Mouse (Mus musculus) forebrain, embryonic 11.5 days (tissue): ENCODE measurements around the gene Zdhhc1. TPM values are rescaled to one million over a fixed set of nuclear protein-coding genes. Genes with fewer than 3 reads are reported as not detected.

Source experiments
- ATAC-seq: fragments of 200-750 bp; cut with Nextera tagmentation; replicated peaks from 2 replicates; pipeline ENCODE4 v1.8.0; 2017; ENCODE audit warnings: moderate TSS enrichment; ENCODE audit not compliant: low FRiP score
- DNase-seq: peaks from one replicate; pipeline ENCODE4 v3.0.0-alpha.2; 2017; ENCODE audit warnings: low spot score
- H3K27ac ChIP-seq: fragments of 300-500 bp; sonication (generic); 2 replicates; pipeline ENCODE4 v1.5.1; 2014; ENCODE audit warnings: low read depth, low read length
- H3K27me3 ChIP-seq: fragments of 300-500 bp; sonication (generic); 2 replicates; pipeline ENCODE4 v1.6.1; 2014; ENCODE audit warnings: mild to moderate bottlenecking, low read length, mixed read lengths; ENCODE audit not compliant: control insufficient read depth, insufficient read depth
- H3K36me3 ChIP-seq: fragments of 300-500 bp; sonication (generic); 2 replicates; pipeline ENCODE4 v1.6.1; 2014; ENCODE audit warnings: mild to moderate bottlenecking, low read length, moderate library complexity, mixed read lengths; ENCODE audit not compliant: control insufficient read depth, insufficient read depth
- H3K4me1 ChIP-seq: fragments of 300-500 bp; sonication (generic); replicated peaks from 2 replicates; pipeline ENCODE4 v1.6.1; 2014; ENCODE audit warnings: low read length, mixed read lengths; ENCODE audit not compliant: control insufficient read depth, insufficient read depth
- H3K4me2 ChIP-seq: fragments of 300-500 bp; sonication (generic); 2 replicates; pipeline ENCODE4 v1.6.1; 2014; ENCODE audit warnings: low read depth, mild to moderate bottlenecking, low read length, moderate library complexity, mixed read lengths; ENCODE audit not compliant: severe bottlenecking
- H3K4me3 ChIP-seq: fragments of 300-500 bp; sonication (generic); 2 replicates; pipeline ENCODE4 v1.5.1; 2014; ENCODE audit warnings: low read depth, low read length
- H3K9ac ChIP-seq: fragments of 300-500 bp; sonication (generic); 2 replicates; pipeline ENCODE4 v1.6.1; 2014; ENCODE audit warnings: low read length
- H3K9me3 ChIP-seq: fragments of 300-500 bp; sonication (generic); 2 replicates; pipeline ENCODE4 v1.6.1; 2016; ENCODE audit warnings: low read length, mixed read lengths; ENCODE audit not compliant: control insufficient read depth
- WGBS: fragments of 180-500 bp; shearing (Covaris S2); extraction: QIAGEN DNeasy Blood & Tissue Kit; methylation state at CpG from one replicate; pipeline ENCODE4 v1.1.7; 2014; 5-methylcytosine and 5-hydroxymethylcytosine counted together
- polyA plus RNA-seq: library from polyadenylated mRNA; unstranded; fragments of >200 nt; fragmentation: Nextera tagmentation; extraction: Ambion mirVana; gene quantifications from 2 replicates; pipeline ENCODE4 v1.2.1, GENCODE M21; 2014

The Zdhhc1 gene
- polyA plus RNA-seq, 1 experiment from 2014 or later = 24.6 TPM

DNA sequence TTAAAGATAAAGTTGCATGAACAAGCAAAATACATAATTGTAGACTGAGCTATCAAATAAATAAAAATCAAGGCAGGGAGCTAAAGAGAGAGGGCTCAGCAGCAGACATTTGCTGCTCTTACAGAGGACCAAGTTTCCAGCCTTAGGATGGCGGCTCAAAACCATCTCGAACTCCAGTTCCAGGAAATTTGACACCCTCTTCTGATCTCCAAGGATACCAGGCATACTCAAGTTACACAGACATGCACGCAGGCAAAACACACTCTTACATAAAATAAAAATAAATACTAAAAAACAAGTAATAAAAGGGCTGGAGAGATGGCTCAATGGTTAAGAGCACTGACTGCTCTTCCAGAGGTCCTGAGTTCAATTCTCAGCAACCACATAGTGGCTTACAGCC, 3.2 kb downstream of the Zdhhc1 start:
- no peaks in the 10 kb centered on the region for H3K36me3 ChIP-seq
- 58% methylated on average over 3 of the region's 3 CpGs for WGBS
- ATAC-seq = no peak

DNA sequence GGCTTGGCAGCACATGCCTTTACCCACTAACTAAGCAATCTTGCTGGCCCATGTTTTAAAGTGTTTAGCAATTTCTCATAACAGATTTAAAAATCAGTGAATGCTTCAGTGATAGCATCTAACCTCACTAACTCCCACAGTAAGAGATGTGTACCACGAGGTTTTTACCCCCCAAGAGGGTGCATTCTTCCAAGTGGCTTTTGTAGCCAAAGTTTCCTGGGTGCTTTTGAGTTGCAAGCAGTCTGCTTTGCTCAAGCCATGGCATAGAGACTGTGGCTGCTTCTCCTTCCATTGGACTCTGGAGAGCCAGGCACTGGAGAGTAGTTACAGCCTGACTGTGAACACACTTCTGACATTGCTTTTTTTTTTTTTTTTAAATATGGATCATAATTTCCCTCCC, 7.4 kb downstream of the Zdhhc1 start:
- Histone ChIP-seq H3K4me1 (peaks cover 4% of the 10 kb centered on the region; the same call in 1 of the 2 replicates), H3K9me3 (no peaks in the 10 kb centered on the region), H3K27me3 (no peaks in the 10 kb centered on the region), H3K9ac (no peak overlapping the region), H3K27ac (no peak overlapping the region), H3K36me3 (no peaks in the 10 kb centered on the region), H3K4me3 (no peak overlapping the region), H3K4me2 (no peak overlapping the region)
- no peak for DNase-seq
- ATAC-seq = no peak
- WGBS = 47% methylated on average over 1 of the region's 1 CpGs

More for the DNA sequence above, 3.2 kb downstream of the Zdhhc1 start:
- Histone ChIP-seq H3K9me3 (no peaks in the 10 kb centered on the region), H3K4me2 (no peak overlapping the region), H3K9ac (no peak overlapping the region), H3K27me3 (no peaks in the 10 kb centered on the region), H3K27ac (no peak overlapping the region), H3K4me1 (peaks cover 6% of the 10 kb centered on the region), H3K4me3 (no peak overlapping the region)
- no peak for DNase-seq

DNA sequence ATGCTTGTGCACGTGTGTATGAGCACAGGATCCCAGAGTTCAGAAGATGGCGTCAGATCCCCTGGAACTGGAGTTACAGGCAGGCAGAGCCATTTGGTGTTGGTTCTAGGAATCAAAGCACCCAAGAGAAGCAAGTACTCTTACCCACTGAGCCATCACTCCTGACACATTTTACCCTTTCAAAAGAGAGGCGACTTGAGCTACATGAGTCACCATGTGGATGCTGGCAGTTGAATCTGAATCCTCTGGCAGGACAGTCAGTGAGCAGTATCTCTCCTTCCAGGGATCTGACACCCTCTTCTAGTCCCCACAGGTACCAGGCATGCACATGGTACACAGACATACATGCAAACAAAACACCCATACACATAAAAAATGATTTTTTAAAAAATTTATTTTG, 8.6 kb downstream of the Zdhhc1 start:
- no peak overlapping the region for H3K9ac ChIP-seq
- H3K27me3 ChIP-seq = no peaks in the 10 kb centered on the region
- DNase-seq (no peak), ATAC-seq (no peak)
- H3K4me3 ChIP-seq = no peak overlapping the region
- H3K4me1 ChIP-seq = peaks cover 6% of the 10 kb centered on the region; the same call in 1 of the 2 replicates
- no peak overlapping the region for H3K4me2 ChIP-seq
- WGBS = 73% methylated on average over 3 of the region's 3 CpGs
- no peak overlapping the region for H3K27ac ChIP-seq
- H3K36me3 ChIP-seq = no peaks in the 10 kb centered on the region
- no peaks in the 10 kb centered on the region for H3K9me3 ChIP-seq

DNA sequence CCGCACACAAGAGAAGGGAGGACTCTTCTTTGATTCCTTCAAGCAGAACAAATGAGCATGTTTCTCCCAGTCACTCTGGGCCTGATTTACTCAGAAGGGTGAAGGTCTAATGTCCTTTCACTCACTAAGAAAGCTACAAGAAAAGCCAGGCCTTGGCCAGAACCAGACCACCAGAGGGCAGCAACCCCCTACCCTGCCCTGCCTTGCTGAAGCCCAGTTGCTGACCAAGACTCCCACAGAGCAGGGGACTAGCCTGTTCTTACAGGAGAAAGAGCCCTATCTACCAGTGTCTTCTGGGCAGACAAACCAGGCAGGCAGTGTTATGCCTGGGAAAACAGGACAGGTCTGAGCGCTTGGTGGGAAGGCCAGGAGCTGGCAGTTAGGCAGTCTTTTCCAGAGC, 12.3 kb downstream of the Zdhhc1 start:
- 27% methylated on average over 2 of the region's 2 CpGs for WGBS
- H3K4me1 ChIP-seq = peaks cover 6% of the 10 kb centered on the region; the same call in 1 of the 2 replicates
- no peaks in the 10 kb centered on the region for H3K9me3 ChIP-seq

DNA sequence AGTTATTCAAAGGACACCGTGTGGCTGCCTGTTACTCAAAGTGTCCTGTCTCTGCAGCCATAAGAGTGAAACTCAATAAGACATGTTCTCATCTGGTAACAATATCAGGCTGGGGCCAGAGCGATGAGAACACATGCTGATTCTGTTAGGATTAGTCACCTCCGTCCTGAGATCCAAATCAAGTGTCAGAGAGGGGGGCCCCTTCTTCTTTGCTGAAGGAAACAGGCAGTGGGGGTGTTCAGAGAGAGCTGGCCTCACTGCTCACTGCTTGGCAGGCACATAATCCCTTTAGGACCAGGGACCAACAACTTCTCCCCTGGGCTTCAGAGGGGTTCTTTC, 12.7 kb downstream of the Zdhhc1 start:
- Histone ChIP-seq H3K27me3 (no peaks in the 10 kb centered on the region), H3K4me3 (no peak overlapping the region), H3K27ac (no peak overlapping the region), H3K4me2 (no peak overlapping the region), H3K9me3 (no peaks in the 10 kb centered on the region), H3K9ac (no peak overlapping the region), H3K36me3 (no peaks in the 10 kb centered on the region), H3K4me1 (peaks cover 6% of the 10 kb centered on the region; the same call in 1 of the 2 replicates)
- ATAC-seq = 0 out of 2 replicates have a peak, but pooled peaks have one; percentile 16
- 26% methylated on average over 3 of the region's 3 CpGs for WGBS
- DNase-seq = no peak

More for the DNA sequence above, 12.3 kb downstream of the Zdhhc1 start:
- Histone ChIP-seq H3K9ac (no peak overlapping the region), H3K27me3 (no peaks in the 10 kb centered on the region), H3K4me3 (no peak overlapping the region), H3K27ac (no peak overlapping the region), H3K4me2 (no peak overlapping the region), H3K36me3 (no peaks in the 10 kb centered on the region)
- DNase-seq (peak; percentile 83), ATAC-seq (0 out of 2 replicates have a peak, but pooled peaks have one; percentile 57)

DNA sequence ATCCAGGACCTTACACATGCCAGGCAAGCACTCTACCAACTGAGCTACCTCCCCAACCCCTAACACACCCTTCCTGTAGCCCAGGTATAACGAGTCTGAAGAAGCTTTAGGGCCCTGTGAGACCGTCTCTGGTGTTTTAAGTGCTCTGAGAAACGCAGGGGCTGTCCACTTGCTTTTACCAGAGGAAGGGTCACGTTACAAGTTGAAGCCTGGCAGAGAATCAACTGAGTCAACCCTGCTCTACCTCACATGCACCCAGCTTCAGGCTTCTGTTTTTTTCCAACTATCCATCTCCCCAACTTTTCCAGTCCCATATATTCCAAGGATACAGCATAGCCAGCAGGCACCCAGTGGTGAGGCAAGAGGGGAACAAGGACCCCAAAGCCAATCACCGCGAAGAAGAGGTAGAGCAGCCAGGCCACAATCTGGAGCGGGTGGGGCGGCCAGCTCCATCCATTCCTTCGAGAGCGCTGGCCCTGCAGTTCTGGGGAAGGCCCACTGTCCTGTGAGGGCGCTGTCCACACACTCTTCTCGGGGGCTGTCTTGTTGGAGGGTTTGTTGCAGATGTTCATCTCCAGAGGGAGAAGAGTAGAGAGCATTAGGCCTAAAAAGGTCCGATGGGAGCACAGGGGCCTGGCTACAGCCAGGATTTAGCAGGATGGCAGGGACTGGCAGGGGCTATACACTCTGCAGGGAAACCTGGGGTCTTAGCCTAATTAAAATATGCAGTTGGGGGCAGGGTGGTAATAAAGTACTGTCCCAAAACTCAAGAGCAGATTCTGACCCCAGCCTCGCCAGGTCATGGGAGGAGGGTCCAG, 13.3 kb downstream of the Zdhhc1 start:
- peak; percentile 69 for ATAC-seq
- no peak overlapping the region for H3K4me3 ChIP-seq

DNA sequence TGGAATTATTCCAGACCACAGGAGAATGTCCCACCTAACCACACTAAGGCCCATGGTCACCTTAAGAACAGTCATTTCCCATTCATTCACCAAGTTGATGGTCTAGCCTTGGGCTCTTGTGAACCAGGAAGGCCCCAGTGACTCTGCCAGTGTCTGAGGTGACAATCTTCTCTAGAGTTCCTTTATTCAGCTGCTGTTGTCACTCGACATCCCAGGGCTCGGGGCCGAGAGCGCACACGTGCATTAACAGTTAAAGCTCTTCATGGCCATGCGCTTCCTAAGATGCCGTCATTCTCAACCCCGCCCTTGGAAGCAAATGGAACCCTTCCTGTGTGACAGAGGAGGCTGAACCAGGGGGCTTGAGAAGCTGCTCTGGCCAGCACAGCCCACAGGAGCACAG, 14.6 kb downstream of the Zdhhc1 start:
- no peak for ATAC-seq
- no peak overlapping the region for H3K9ac ChIP-seq
- no peak overlapping the region for H3K4me3 ChIP-seq
- DNase-seq = no peak
- no peak overlapping the region for H3K27ac ChIP-seq
- no peak overlapping the region for H3K4me2 ChIP-seq
- no peaks in the 10 kb centered on the region for H3K27me3 ChIP-seq
- WGBS = 86% methylated on average over 8 of the region's 8 CpGs
- H3K4me1 ChIP-seq = peaks cover 6% of the 10 kb centered on the region; the same call in 1 of the 2 replicates
- H3K9me3 ChIP-seq = no peaks in the 10 kb centered on the region
- H3K36me3 ChIP-seq = no peaks in the 10 kb centered on the region

More for the DNA sequence above, 13.3 kb downstream of the Zdhhc1 start:
- Histone ChIP-seq H3K9me3 (no peaks in the 10 kb centered on the region), H3K27me3 (no peaks in the 10 kb centered on the region), H3K4me2 (no peak overlapping the region), H3K36me3 (no peaks in the 10 kb centered on the region), H3K27ac (no peak overlapping the region), H3K9ac (no peak overlapping the region), H3K4me1 (peaks cover 6% of the 10 kb centered on the region; the same call in 1 of the 2 replicates)
- 33% methylated on average over 14 of the region's 14 CpGs for WGBS
- peak; percentile 76 for DNase-seq

DNA sequence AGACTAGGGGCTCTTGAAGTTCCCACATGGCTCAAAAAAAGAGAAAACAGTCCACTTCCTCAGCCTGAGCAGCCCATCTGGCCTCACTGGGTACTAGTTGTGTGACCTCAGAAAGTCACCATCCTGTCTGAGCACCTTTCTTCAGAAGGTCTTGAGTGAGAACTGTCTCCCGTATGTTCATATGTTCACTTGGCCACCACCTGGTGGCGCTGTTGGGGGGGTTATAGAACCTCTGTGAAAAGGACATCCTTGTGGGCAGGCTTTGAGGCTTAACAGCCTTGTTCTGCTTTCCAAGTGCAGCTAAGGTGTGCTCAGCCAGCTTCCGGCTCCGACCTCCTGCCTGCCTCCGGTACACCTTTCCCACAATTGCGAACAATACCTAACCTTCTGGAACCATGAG, 15.2 kb downstream of the Zdhhc1 start:
- no peaks in the 10 kb centered on the region for H3K9me3 ChIP-seq
- H3K27me3 ChIP-seq = no peaks in the 10 kb centered on the region
- ATAC-seq (no peak), DNase-seq (peak; percentile 75)
- WGBS = 65% methylated on average over 6 of the region's 6 CpGs
- H3K4me1 ChIP-seq = peaks cover 8% of the 10 kb centered on the region; the same call in 1 of the 2 replicates
- H3K4me3 ChIP-seq = no peak overlapping the region
- H3K36me3 ChIP-seq = no peaks in the 10 kb centered on the region
- H3K27ac ChIP-seq = no peak overlapping the region
- H3K9ac ChIP-seq = no peak overlapping the region
- no peak overlapping the region for H3K4me2 ChIP-seq

DNA sequence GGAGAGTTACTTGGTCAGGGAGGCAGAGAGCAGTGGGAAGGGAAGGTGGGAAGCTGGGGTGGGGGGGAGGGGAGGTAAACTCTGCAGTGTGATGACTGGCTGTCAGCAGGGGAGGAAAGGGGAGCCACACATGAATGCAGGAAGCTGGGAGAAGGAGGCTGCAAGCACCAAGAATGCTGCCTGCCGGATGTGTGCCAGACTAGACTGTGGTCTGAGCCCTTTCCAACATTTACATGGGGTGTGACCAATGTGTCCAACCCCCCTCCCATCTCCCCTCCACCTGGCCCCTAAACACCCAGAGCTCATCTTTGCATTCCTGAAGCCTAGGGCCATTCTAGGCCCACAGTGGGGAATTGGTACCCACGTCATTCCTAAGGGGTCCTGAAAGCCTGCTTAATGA, 15.7 kb downstream of the Zdhhc1 start:
- H3K4me2 ChIP-seq = no peak overlapping the region
- no peak for ATAC-seq
- no peak for DNase-seq
- H3K4me1 ChIP-seq = peaks cover 8% of the 10 kb centered on the region; the same call in 1 of the 2 replicates
- no peak overlapping the region for H3K4me3 ChIP-seq
- WGBS = 34% methylated on average over 2 of the region's 2 CpGs
- H3K9me3 ChIP-seq = no peaks in the 10 kb centered on the region
- no peaks in the 10 kb centered on the region for H3K36me3 ChIP-seq
- no peak overlapping the region for H3K9ac ChIP-seq
- H3K27me3 ChIP-seq = no peaks in the 10 kb centered on the region
- H3K27ac ChIP-seq = no peak overlapping the region
